Mouse (Mus musculus) megakaryocyte, embryonic 14.5 days (primary cell): ENCODE data around the gene Gpr176. TPM values are rescaled to one million over a fixed set of nuclear protein-coding genes. Genes with fewer than 3 reads are reported as not detected.

Experiments
- H3K27me3 ChIP-seq: replicated peaks from 2 replicates; pipeline ENCODE3; 2012; ENCODE audit warnings: inconsistent platforms
- H3K36me3 ChIP-seq: replicated peaks from 2 replicates; pipeline ENCODE3; 2012; ENCODE audit warnings: low read length, inconsistent platforms, mixed read lengths
- H3K4me1 ChIP-seq: 2 replicates; pipeline ENCODE4 v1.6.1; 2012; ENCODE audit warnings: inconsistent platforms
- H3K4me3 ChIP-seq: replicated peaks from 2 replicates; pipeline ENCODE3; 2012; ENCODE audit warnings: moderate library complexity, mild to moderate bottlenecking, inconsistent platforms
- H3K9me3 ChIP-seq: 2 replicates; pipeline ENCODE4 v1.6.1; 2012; ENCODE audit warnings: inconsistent platforms
- FLI1 ChIP-seq: IDR thresholded peaks from 2 replicates; pipeline ENCODE4 v1.6.1; 2012; ENCODE audit warnings: low read length, inconsistent platforms, mixed read lengths
- GATA1 ChIP-seq: IDR thresholded peaks from 3 replicates; pipeline ENCODE4 v1.6.1; 2012; ENCODE audit warnings: mixed read lengths, low read length, inconsistent platforms, borderline replicate concordance
- polyA plus RNA-seq: library from polyadenylated mRNA; stranded (reverse); fragments of >175 nt; gene quantifications from 2 replicates; pipeline ENCODE4 v1.2.3, GENCODE M21; 2012; ENCODE audit warnings: low replicate concordance; ENCODE audit not compliant: insufficient read depth

Gpr176 gene
- polyA plus RNA-seq, 1 experiment = 0.03 TPM

- H3K27me3 ChIP-seq = peaks cover 24% of the 10 kb centered on the region
- H3K4me3 ChIP-seq = no peak overlapping the region
- TF ChIP-seq FLI1 (no peak), GATA1 (no peak)
- no peaks in the 10 kb centered on the region for H3K36me3 ChIP-seq
- peaks cover 3% of the 10 kb centered on the region; the same call in 1 of the 2 replicates for H3K4me1 ChIP-seq
- peaks cover 5% of the 10 kb centered on the region; the same call in 1 of the 2 replicates for H3K9me3 ChIP-seq
These were observed 124.3 kb downstream of the Gpr176 start for GRCm38 (mm10) chr2:118248966-118249365.

GRCm38 (mm10) chr2:118248016-118248415 lies 125.2 kb downstream of the Gpr176 start:
- Histone ChIP-seq H3K4me3 (no peak overlapping the region), H3K9me3 (peaks cover 5% of the 10 kb centered on the region; the same call in 1 of the 2 replicates), H3K4me1 (no peaks in the 10 kb centered on the region), H3K27me3 (peaks cover 20% of the 10 kb centered on the region), H3K36me3 (no peaks in the 10 kb centered on the region)
- TF ChIP-seq GATA1 = no peak
- no peak for TF ChIP-seq FLI1

GRCm38 (mm10) chr2:118245914-118246313 lies 127.3 kb downstream of the Gpr176 start:
- Histone ChIP-seq H3K4me1 (no peaks in the 10 kb centered on the region), H3K4me3 (no peak overlapping the region), H3K9me3 (peaks cover 5% of the 10 kb centered on the region; the same call in 1 of the 2 replicates), H3K36me3 (no peaks in the 10 kb centered on the region), H3K27me3 (peaks cover 16% of the 10 kb centered on the region)
- TF ChIP-seq FLI1 (no peak), GATA1 (no peak)

- H3K4me1 ChIP-seq = no peaks in the 10 kb centered on the region
- no peaks in the 10 kb centered on the region for H3K9me3 ChIP-seq
- H3K36me3 ChIP-seq = no peaks in the 10 kb centered on the region
- peaks cover 15% of the 10 kb centered on the region for H3K27me3 ChIP-seq
- no peak overlapping the region for H3K4me3 ChIP-seq
- TF ChIP-seq FLI1 (no peak), GATA1 (no peak)
These were observed 137.0 kb downstream of the Gpr176 start for GRCm38 (mm10) chr2:118236196-118236595.

- H3K27me3 ChIP-seq = peaks cover 15% of the 10 kb centered on the region
- no peak for TF ChIP-seq GATA1
- TF ChIP-seq FLI1 = no peak
These were observed 137.6 kb downstream of the Gpr176 start for GRCm38 (mm10) chr2:118235614-118236013.

GRCm38 (mm10) chr2:118230544-118230943 lies 142.7 kb downstream of the Gpr176 start:
- Histone ChIP-seq H3K27me3 (peaks cover 3% of the 10 kb centered on the region), H3K36me3 (no peaks in the 10 kb centered on the region), H3K4me3 (no peak overlapping the region), H3K9me3 (no peaks in the 10 kb centered on the region), H3K4me1 (no peaks in the 10 kb centered on the region)
- TF ChIP-seq FLI1 (no peak), GATA1 (no peak)

More at GRCm38 (mm10) chr2:118235614-118236013, 137.6 kb downstream of the Gpr176 start:
- Histone ChIP-seq H3K36me3 (no peaks in the 10 kb centered on the region), H3K4me1 (no peaks in the 10 kb centered on the region), H3K9me3 (no peaks in the 10 kb centered on the region), H3K4me3 (no peak overlapping the region)

GRCm38 (mm10) chr2:118228486-118229079 lies 144.6 kb downstream of the Gpr176 start:
- no peaks in the 10 kb centered on the region for H3K9me3 ChIP-seq
- H3K4me1 ChIP-seq = no peaks in the 10 kb centered on the region
- no peaks in the 10 kb centered on the region for H3K36me3 ChIP-seq
- no peak overlapping the region for H3K4me3 ChIP-seq
- H3K27me3 ChIP-seq = peaks cover 5% of the 10 kb centered on the region
- TF ChIP-seq FLI1 (no peak), GATA1 (no peak)

Other genes with a start within 250 kb of the Gpr176 start
- not detected in 2 replicates for gene Fsip1, start 116.5 kb downstream of the Gpr176 start, polyA plus RNA-seq
- 2.9 and 3.7 TPM in 2 replicates for gene Eif2ak4, start 15.2 kb upstream of the Gpr176 start, polyA plus RNA-seq
- gene Srp14, start 106.3 kb upstream of the Gpr176 start, polyA plus RNA-seq = 34.6 and 180 TPM in 2 replicates
- 6.3 and 11.4 TPM in 2 replicates for gene Bmf, start 176.3 kb upstream of the Gpr176 start, polyA plus RNA-seq
- 1.9 and 5.4 TPM in 2 replicates for gene Bub1b, start 224.8 kb upstream of the Gpr176 start, polyA plus RNA-seq